Mouse (Mus musculus) CD4-positive naive resting alpha-beta T cell, adult 76 days (primary cell): ENCODE data around the gene Gp1ba. TPM values are rescaled to one million over a fixed set of nuclear protein-coding genes. Genes with fewer than 3 reads are reported as not detected.

Experiments used
- total RNA-seq: library from RNA; stranded (reverse); gene quantifications from one replicate; pipeline ENCODE4 v1.2.4, GENCODE M21; 2023

The Gp1ba gene
- not detected for total RNA-seq

GRCm38 (mm10) chr11:70638714-70639278, at the start of gene Gp1ba:
Gp1ba (plus strand) TSS chr11:70639122.

GRCm38 (mm10) chr11:70615516-70616093, 23.3 kb upstream of the Gp1ba start, which contains the start of gene 4930544D05Rik:
4930544D05Rik (plus strand) TSS chr11:70615848.

GRCm38 (mm10) chr11:70619101-70619500, 19.8 kb upstream of the Gp1ba start, which contains the start of gene Chrne:
Chrne (minus strand) TSS chr11:70619216.

GRCm38 (mm10) chr11:70646691-70647650, 8.0 kb downstream of the Gp1ba start, which contains the start of the genes Rnf167 and Slc25a11:
Rnf167 (plus strand) TSS chr11:70647235.
Slc25a11 (minus strand) TSS chr11:70647479.

GRCm38 (mm10) chr11:70654198-70654922, 15.4 kb downstream of the Gp1ba start, which contains the start of gene Pfn1:
Pfn1 (minus strand) TSS chr11:70654644.

GRCm38 (mm10) chr11:70656964-70657363, 18.0 kb downstream of the Gp1ba start, which contains the start of gene Eno3:
Eno3 (plus strand) TSS chr11:70657202.

GRCm38 (mm10) chr11:70668771-70669505, 30.0 kb downstream of the Gp1ba start, which contains the start of gene Spag7:
Spag7 (minus strand) TSS chr11:70669416.

GRCm38 (mm10) chr11:70687601-70688199, 48.8 kb downstream of the Gp1ba start, which contains the start of gene Camta2:
Camta2 (minus strand) TSS chr11:70688105.

Other genes starting within 250 kb of the Gp1ba start
- gene Pelp1, start 229.1 kb upstream of the Gp1ba start, total RNA-seq, result 27.5 TPM
- 223 TPM for gene Arrb2, start 206.5 kb upstream of the Gp1ba start, total RNA-seq
- 52.7 TPM for gene Med11, start 187.2 kb upstream of the Gp1ba start, total RNA-seq
- 0.91 TPM for gene Zmynd15, start 179.7 kb upstream of the Gp1ba start, total RNA-seq
- gene Cxcl16, start 179.1 kb upstream of the Gp1ba start, total RNA-seq, result 1.5 TPM
- gene Tm4sf5, start 133.9 kb upstream of the Gp1ba start, total RNA-seq, result not detected
- gene Vmo1, start 124.5 kb upstream of the Gp1ba start, total RNA-seq, result not detected
- not detected for gene Gltpd2, start 119.9 kb upstream of the Gp1ba start, total RNA-seq
- gene Psmb6, start 113.8 kb upstream of the Gp1ba start, total RNA-seq, result 142 TPM
- not detected for gene Gm40193, start 106.2 kb upstream of the Gp1ba start, total RNA-seq
- 2.4 TPM for gene Pld2, start 99.1 kb upstream of the Gp1ba start, total RNA-seq
- 149 TPM for gene Mink1, start 76.2 kb upstream of the Gp1ba start, total RNA-seq
- gene 4930544D05Rik, start 23.3 kb upstream of the Gp1ba start, total RNA-seq, result 1.00 TPM
- 4.7 TPM for gene Chrne, start 19.9 kb upstream of the Gp1ba start, total RNA-seq
- 215 TPM for gene Rnf167, start 8.1 kb downstream of the Gp1ba start, total RNA-seq
- 40.7 TPM for gene Slc25a11, start 8.4 kb downstream of the Gp1ba start, total RNA-seq
- gene Pfn1, start 15.5 kb downstream of the Gp1ba start, total RNA-seq, result 1,339 TPM
- 25.0 TPM for gene Eno3, start 18.1 kb downstream of the Gp1ba start, total RNA-seq
- gene Spag7, start 30.3 kb downstream of the Gp1ba start, total RNA-seq, result 26.1 TPM
- 45.0 TPM for gene Camta2, start 49.0 kb downstream of the Gp1ba start, total RNA-seq
- 0.97 TPM for gene Inca1, start 61.0 kb downstream of the Gp1ba start, total RNA-seq
- gene Kif1c, start 61.4 kb downstream of the Gp1ba start, total RNA-seq, result 22.1 TPM
- 2.3 TPM for gene Zfp3, start 125.1 kb downstream of the Gp1ba start, total RNA-seq
- gene Scimp, start 173.5 kb downstream of the Gp1ba start, total RNA-seq, result 1.6 TPM
- gene Rabep1, start 205.7 kb downstream of the Gp1ba start, total RNA-seq, result 38.6 TPM